Mouse (Mus musculus) lung, adult 2 months (tissue): ENCODE data around the gene Gm27029. TPM values are rescaled to one million over a fixed set of nuclear protein-coding genes. Genes with fewer than 3 reads are reported as not detected.
"Not testable (repeated sequence)": the region's sequence is repeated elsewhere in the genome, so short reads cannot be mapped to it uniquely, and the experiment has no call there.

Experiments
- DNase-seq: peaks from one replicate; pipeline ENCODE4 v3.0.0; 2022
- H3K4me1 ChIP-seq: fragments of 200-500 bp; 2 replicates; pipeline ENCODE4 v1.6.1; 2011; ENCODE audit warnings: low read length; ENCODE audit not compliant: control insufficient read depth, insufficient read depth
- H3K4me3 ChIP-seq: fragments of 200-500 bp; replicated peaks from 2 replicates; pipeline ENCODE3; 2011; ENCODE audit warnings: low read depth, mild to moderate bottlenecking, control low read depth, low read length; ENCODE audit errors: extremely low read depth
- CTCF ChIP-seq: fragments of 200-500 bp; IDR thresholded peaks from 2 replicates; pipeline ENCODE4 v1.5.1; 2011; ENCODE audit warnings: mild to moderate bottlenecking, low read length, control low read depth; ENCODE audit not compliant: insufficient read depth
- POLR2A ChIP-seq: fragments of 200-500 bp; IDR thresholded peaks from 2 replicates; pipeline ENCODE4 v1.6.1; 2011; ENCODE audit warnings: low read depth, mild to moderate bottlenecking, control low read depth, low read length, borderline replicate concordance; ENCODE audit errors: extremely low read depth
- WGBS: fragments of 180-500 bp; shearing (Covaris S2); methylation state at CpG from one replicate; pipeline ENCODE4 v1.1.7; 2018; 5-methylcytosine and 5-hydroxymethylcytosine counted together
- polyA plus RNA-seq: library from polyadenylated mRNA; depleted of rRNA; stranded (reverse); fragments of >200 nt; gene quantifications from 2 replicates; pipeline ENCODE4 v1.2.3, GENCODE M21; 2012; rRNA removed

Gene Gm27029
- polyA plus RNA-seq = 0.22 and 0.36 TPM in 2 replicates

DNA sequence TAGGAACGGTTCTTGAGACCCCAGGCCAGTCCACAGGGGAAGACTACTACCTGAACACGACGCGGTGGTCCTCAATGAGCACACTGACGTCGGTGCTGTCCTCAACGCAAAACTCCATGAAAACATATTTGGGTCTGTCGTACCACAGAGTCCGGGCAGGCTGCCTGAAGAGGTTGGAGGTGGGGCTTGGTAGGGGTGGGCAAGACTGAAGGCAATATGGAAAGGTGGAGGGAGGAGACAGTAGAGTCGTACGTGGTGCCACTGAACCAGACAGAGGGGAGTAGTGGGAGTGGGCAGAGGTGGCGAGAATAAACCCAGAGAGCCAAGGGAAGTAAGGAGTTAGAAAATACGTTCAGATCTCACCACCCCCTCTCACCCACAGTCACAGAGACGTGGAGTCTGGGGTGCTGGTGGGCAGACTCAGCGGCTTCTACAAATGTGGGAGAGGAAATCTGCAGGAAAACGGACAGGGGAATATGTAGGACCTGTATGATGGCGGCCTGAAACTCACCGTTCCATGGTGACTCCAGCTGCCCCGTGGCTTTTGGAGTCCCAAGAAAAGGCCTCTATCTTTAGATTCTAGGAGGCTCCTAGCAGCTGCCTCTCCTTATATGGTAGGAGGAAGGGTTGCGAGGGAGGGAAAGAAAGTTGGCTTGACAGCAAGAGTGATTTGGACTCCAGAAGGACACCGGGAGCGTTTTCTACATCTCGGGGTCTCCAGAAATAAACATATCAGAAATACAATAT, at the start of gene Gm27029:
Gm27029 (minus strand) TSS at position 692 of the 747 bp plus-strand sequence.
- 4% methylated on average over 23 of the region's 23 CpGs for WGBS
- TF ChIP-seq CTCF (no peak), POLR2A (no peak)
- DNase-seq = no peak
- Histone ChIP-seq H3K4me1 (peaks cover 11% of the 10 kb centered on the region), H3K4me3 (peak within 1 kb of the TSS; percentile 80)

GRCm38 (mm10) chr11:101474298-101474697, 49.7 kb upstream of the Gm27029 start:
- no peak for TF ChIP-seq CTCF
- no peak for TF ChIP-seq POLR2A
- DNase-seq = no peak
- H3K4me1 ChIP-seq = peaks cover 5% of the 10 kb centered on the region
- H3K4me3 ChIP-seq = no peak overlapping the region
- WGBS = 46% methylated on average over 5 of the region's 5 CpGs

DNA sequence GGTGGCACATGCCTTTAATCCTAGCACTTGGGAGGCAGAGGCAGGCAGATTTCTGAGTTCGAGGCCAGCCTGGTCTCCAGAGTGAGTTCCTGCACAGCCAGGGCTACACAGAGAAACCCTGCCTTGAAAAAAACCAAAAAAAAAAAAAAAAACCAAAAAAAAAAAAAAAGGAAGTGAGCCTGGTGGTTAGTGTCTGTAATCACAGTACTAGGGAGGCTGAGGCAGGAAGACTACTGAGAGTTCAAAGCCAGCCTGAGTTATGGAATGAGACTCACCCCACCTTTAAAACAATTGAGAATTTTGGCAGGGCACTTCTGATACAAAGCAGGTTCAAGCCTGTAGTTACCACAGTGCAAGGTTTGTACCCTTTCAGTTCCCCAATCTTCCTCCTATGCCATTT, 49.1 kb upstream of the Gm27029 start:
- not testable (repeated sequence) for H3K4me1 ChIP-seq, DNase-seq, H3K4me3 ChIP-seq
- 84% methylated on average over 1 of the region's 1 CpGs for WGBS

GRCm38 (mm10) chr11:101472336-101472735, 47.7 kb upstream of the Gm27029 start:
- DNase-seq = no peak
- H3K4me1 ChIP-seq = no peaks in the 10 kb centered on the region; the same call in 1 of the 2 replicates
- no peak for TF ChIP-seq POLR2A
- TF ChIP-seq CTCF = no peak
- WGBS = 67% methylated on average over 7 of the region's 7 CpGs
- no peak overlapping the region for H3K4me3 ChIP-seq

DNA sequence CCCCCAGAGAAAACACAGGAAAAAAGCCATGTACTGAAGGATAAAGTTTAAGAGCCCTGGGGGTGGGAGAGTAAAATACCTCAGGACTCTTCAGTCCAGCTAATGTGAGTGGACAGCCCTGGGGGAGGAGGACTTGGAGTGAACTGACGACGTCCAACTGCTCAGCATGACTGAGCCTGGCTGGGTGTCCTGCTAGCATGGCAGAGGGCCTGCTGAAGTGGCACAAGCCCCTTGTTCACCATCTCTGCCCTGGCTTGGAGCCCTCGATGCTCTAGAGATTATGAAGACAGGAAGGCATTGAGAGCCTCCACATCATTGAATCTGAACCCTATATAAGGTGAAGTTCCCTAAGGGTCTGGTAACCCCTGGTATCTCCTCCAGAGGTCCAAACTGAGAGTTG, 47.3 kb upstream of the Gm27029 start:
- DNase-seq = no peak
- peaks cover 2% of the 10 kb centered on the region; the same call in 1 of the 2 replicates for H3K4me1 ChIP-seq
- 51% methylated on average over 3 of the region's 3 CpGs for WGBS
- no peak overlapping the region for H3K4me3 ChIP-seq
- TF ChIP-seq POLR2A = no peak

DNA sequence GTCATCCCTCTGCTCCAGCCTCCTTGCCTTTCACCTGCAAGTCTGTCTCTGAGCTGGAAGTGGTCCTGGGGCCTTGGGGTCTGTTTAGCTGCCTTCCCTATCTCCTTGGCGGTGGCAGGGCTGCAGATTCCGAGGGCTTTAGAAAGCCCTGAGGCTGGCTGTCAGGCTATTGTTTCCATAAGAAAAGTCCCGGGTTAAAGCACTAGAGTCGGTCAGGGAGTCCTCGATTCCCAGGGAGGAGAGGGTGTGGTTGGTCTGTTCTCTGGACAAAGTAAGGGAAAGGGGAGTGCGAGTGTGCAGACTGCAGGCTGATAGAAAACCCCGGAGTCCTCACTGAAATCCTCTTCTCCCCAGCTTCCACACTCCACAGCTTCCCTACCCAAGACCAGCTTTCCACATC, 45.6 kb upstream of the Gm27029 start:
- TF ChIP-seq POLR2A (no peak), CTCF (no peak)
- WGBS = 57% methylated on average over 7 of the region's 7 CpGs
- DNase-seq = no peak
- no peak overlapping the region for H3K4me3 ChIP-seq
- peaks cover 2% of the 10 kb centered on the region for H3K4me1 ChIP-seq

GRCm38 (mm10) chr11:101469155-101469554, 44.6 kb upstream of the Gm27029 start:
- Histone ChIP-seq H3K4me1 (peaks cover 2% of the 10 kb centered on the region), H3K4me3 (no peak overlapping the region)
- no peak for TF ChIP-seq POLR2A
- no peak for TF ChIP-seq CTCF
- 70% methylated on average over 4 of the region's 4 CpGs for WGBS
- no peak for DNase-seq

GRCm38 (mm10) chr11:101468731-101469130, 44.1 kb upstream of the Gm27029 start:
- 12% methylated on average over 13 of the region's 13 CpGs for WGBS
- H3K4me1 ChIP-seq = peaks cover 3% of the 10 kb centered on the region
- no peak for DNase-seq
- H3K4me3 ChIP-seq = peak overlapping the region; percentile 20
- TF ChIP-seq CTCF = no peak
- no peak for TF ChIP-seq POLR2A

- TF ChIP-seq CTCF = no peak
- TF ChIP-seq POLR2A = no peak
- under 1% methylated on average over 24 of the region's 31 CpGs for WGBS
- H3K4me1 ChIP-seq = peaks cover 6% of the 10 kb centered on the region
- H3K4me3 ChIP-seq = peak overlapping the region; percentile 65
- peak; percentile 52 for DNase-seq
Observed at GRCm38 (mm10) chr11:101468263-101468688, 43.7 kb upstream of the Gm27029 start.
